Mouse (Mus musculus) hindbrain, embryonic 10.5 days (tissue): ENCODE measurements around the gene Tceanc2. TPM values are rescaled to one million over a fixed set of nuclear protein-coding genes. Genes with fewer than 3 reads are reported as not detected.

Source experiments
- DNase-seq: peaks from one replicate; pipeline ENCODE4 v3.0.0-alpha.2; 2017; ENCODE audit warnings: low spot score
- H3K27ac ChIP-seq: fragments of 300-500 bp; sonication (generic); 2 replicates; pipeline ENCODE4 v1.5.1; 2016; ENCODE audit warnings: mild to moderate bottlenecking, moderate library complexity
- H3K27me3 ChIP-seq: fragments of 300-500 bp; sonication (generic); 2 replicates; pipeline ENCODE4 v1.6.1; 2016; ENCODE audit warnings: mild to moderate bottlenecking; ENCODE audit not compliant: poor library complexity, insufficient read depth, severe bottlenecking
- H3K36me3 ChIP-seq: fragments of 300-500 bp; sonication (generic); 2 replicates; pipeline ENCODE4 v1.6.1; 2016; ENCODE audit warnings: mild to moderate bottlenecking, moderate library complexity
- H3K4me1 ChIP-seq: fragments of 300-500 bp; sonication (generic); replicated peaks from 2 replicates; pipeline ENCODE4 v1.6.1; 2016; ENCODE audit warnings: mild to moderate bottlenecking
- H3K4me3 ChIP-seq: fragments of 300-500 bp; sonication (generic); 2 replicates; pipeline ENCODE4 v1.5.1; 2016; ENCODE audit warnings: mild to moderate bottlenecking, moderate library complexity
- H3K9me3 ChIP-seq: fragments of 300-500 bp; sonication (generic); 2 replicates; pipeline ENCODE4 v1.6.1; 2016; ENCODE audit warnings: mild to moderate bottlenecking, moderate library complexity
- WGBS: fragments of 180-500 bp; shearing (Covaris S2); methylation state at CpG from one replicate; pipeline ENCODE4 v1.1.7; 2016; 5-methylcytosine and 5-hydroxymethylcytosine counted together
- polyA plus RNA-seq: library from polyadenylated mRNA; unstranded; fragments of >200 nt; fragmentation: Nextera tagmentation; extraction: Ambion mirVana; gene quantifications from 2 replicates; pipeline ENCODE4 v1.2.1, GENCODE M21; 2016

The Tceanc2 gene
- 23.1 and 30.2 TPM in 2 replicates for polyA plus RNA-seq

- H3K27me3 ChIP-seq = no peaks in the 10 kb centered on the region
- peak within 1 kb of the TSS; percentile 99 for H3K4me3 ChIP-seq
- H3K27ac ChIP-seq = peak within 1 kb of the TSS; percentile 98
- peaks cover 23% of the 10 kb centered on the region for H3K36me3 ChIP-seq
- peak; percentile 69 for DNase-seq
- under 1% methylated on average over 47 of the region's 47 CpGs for WGBS
- H3K4me1 ChIP-seq = peaks cover 39% of the 10 kb centered on the region
- H3K9me3 ChIP-seq = no peaks in the 10 kb centered on the region
These were observed at the start of gene Tceanc2 for GRCm38 (mm10) chr4:107178830-107179490. Tceanc2 (minus strand) TSS chr4:107179116.

GRCm38 (mm10) chr4:107226313-107226712 lies 47.4 kb upstream of the Tceanc2 start:
- H3K4me1 ChIP-seq = no peaks in the 10 kb centered on the region; the same call in 1 of the 2 replicates
- H3K36me3 ChIP-seq = no peaks in the 10 kb centered on the region
- no peaks in the 10 kb centered on the region for H3K27me3 ChIP-seq
- H3K27ac ChIP-seq = no peak overlapping the region
- no peak overlapping the region for H3K4me3 ChIP-seq
- WGBS = 90% methylated on average over 2 of the region's 2 CpGs
- DNase-seq = no peak
- no peaks in the 10 kb centered on the region for H3K9me3 ChIP-seq

GRCm38 (mm10) chr4:107223225-107224204 lies 44.6 kb upstream of the Tceanc2 start:
- no peak overlapping the region for H3K4me3 ChIP-seq
- DNase-seq = no peak
- H3K4me1 ChIP-seq = no peaks in the 10 kb centered on the region; the same call in 1 of the 2 replicates
- H3K27me3 ChIP-seq = no peaks in the 10 kb centered on the region
- H3K9me3 ChIP-seq = no peaks in the 10 kb centered on the region
- WGBS = 86% methylated on average over 11 of the region's 11 CpGs
- H3K36me3 ChIP-seq = no peaks in the 10 kb centered on the region
- H3K27ac ChIP-seq = no peak overlapping the region

GRCm38 (mm10) chr4:107221524-107221923 lies 42.6 kb upstream of the Tceanc2 start:
- 95% methylated on average over 5 of the region's 5 CpGs for WGBS
- Histone ChIP-seq H3K27me3 (no peaks in the 10 kb centered on the region), H3K27ac (no peak overlapping the region), H3K4me1 (no peaks in the 10 kb centered on the region; the same call in 1 of the 2 replicates), H3K9me3 (no peaks in the 10 kb centered on the region), H3K4me3 (no peak overlapping the region), H3K36me3 (no peaks in the 10 kb centered on the region)
- no peak for DNase-seq

- H3K27ac ChIP-seq = no peak overlapping the region
- no peaks in the 10 kb centered on the region for H3K9me3 ChIP-seq
- DNase-seq = no peak
- 87% methylated on average over 9 of the region's 9 CpGs for WGBS
- no peak overlapping the region for H3K4me3 ChIP-seq
- no peaks in the 10 kb centered on the region for H3K36me3 ChIP-seq
- H3K4me1 ChIP-seq = peaks cover 4% of the 10 kb centered on the region; the same call in 1 of the 2 replicates
- no peaks in the 10 kb centered on the region for H3K27me3 ChIP-seq
These were observed 38.7 kb upstream of the Tceanc2 start for GRCm38 (mm10) chr4:107217574-107217973.

GRCm38 (mm10) chr4:107213279-107214011 lies 34.5 kb upstream of the Tceanc2 start:
- no peak for DNase-seq
- peaks cover 6% of the 10 kb centered on the region; the same call in 1 of the 2 replicates for H3K36me3 ChIP-seq
- no peaks in the 10 kb centered on the region for H3K27me3 ChIP-seq
- 76% methylated on average over 12 of the region's 12 CpGs for WGBS
- peaks cover 11% of the 10 kb centered on the region for H3K4me1 ChIP-seq
- no peak overlapping the region for H3K4me3 ChIP-seq
- H3K27ac ChIP-seq = no peak overlapping the region
- H3K9me3 ChIP-seq = no peaks in the 10 kb centered on the region

GRCm38 (mm10) chr4:107211936-107212335 lies 33.0 kb upstream of the Tceanc2 start:
- Histone ChIP-seq H3K27ac (no peak overlapping the region), H3K36me3 (peaks cover 19% of the 10 kb centered on the region), H3K9me3 (no peaks in the 10 kb centered on the region), H3K4me1 (peaks cover 11% of the 10 kb centered on the region), H3K4me3 (no peak overlapping the region), H3K27me3 (no peaks in the 10 kb centered on the region)
- 83% methylated on average over 5 of the region's 5 CpGs for WGBS
- no peak for DNase-seq

GRCm38 (mm10) chr4:107211465-107211864 lies 32.5 kb upstream of the Tceanc2 start:
- peaks cover 23% of the 10 kb centered on the region for H3K36me3 ChIP-seq
- no peak overlapping the region for H3K27ac ChIP-seq
- H3K27me3 ChIP-seq = no peaks in the 10 kb centered on the region
- no peak for DNase-seq
- H3K4me3 ChIP-seq = no peak overlapping the region
- WGBS = 88% methylated on average over 4 of the region's 4 CpGs
- H3K9me3 ChIP-seq = no peaks in the 10 kb centered on the region
- H3K4me1 ChIP-seq = peaks cover 11% of the 10 kb centered on the region

- H3K36me3 ChIP-seq = peaks cover 31% of the 10 kb centered on the region
- H3K4me3 ChIP-seq = no peak overlapping the region
- no peak for DNase-seq
- H3K27me3 ChIP-seq = no peaks in the 10 kb centered on the region
- 89% methylated on average over 5 of the region's 5 CpGs for WGBS
- H3K9me3 ChIP-seq = no peaks in the 10 kb centered on the region
- H3K4me1 ChIP-seq = peaks cover 11% of the 10 kb centered on the region
- no peak overlapping the region for H3K27ac ChIP-seq
These were observed 31.7 kb upstream of the Tceanc2 start for GRCm38 (mm10) chr4:107210483-107211097.

GRCm38 (mm10) chr4:107208880-107209279 lies 30.0 kb upstream of the Tceanc2 start, which contains the start of gene Ldlrad1:
Ldlrad1 (plus strand) TSS chr4:107209180.
- Histone ChIP-seq H3K27ac (no peak within 1 kb of the TSS), H3K36me3 (peaks cover 48% of the 10 kb centered on the region), H3K9me3 (no peaks in the 10 kb centered on the region), H3K4me1 (peaks cover 11% of the 10 kb centered on the region), H3K4me3 (no peak within 1 kb of the TSS), H3K27me3 (no peaks in the 10 kb centered on the region)
- WGBS = 92% methylated on average over 3 of the region's 3 CpGs
- DNase-seq = no peak

- no peaks in the 10 kb centered on the region for H3K27me3 ChIP-seq
- H3K9me3 ChIP-seq = no peaks in the 10 kb centered on the region
- DNase-seq = no peak
- H3K36me3 ChIP-seq = peaks cover 67% of the 10 kb centered on the region
- H3K4me1 ChIP-seq = peaks cover 7% of the 10 kb centered on the region
- no peak overlapping the region for H3K27ac ChIP-seq
- WGBS = 96% methylated on average over 2 of the region's 2 CpGs
- H3K4me3 ChIP-seq = no peak overlapping the region
These were observed 28.1 kb upstream of the Tceanc2 start for GRCm38 (mm10) chr4:107207016-107207415.

- H3K36me3 ChIP-seq = peaks cover 96% of the 10 kb centered on the region
- WGBS = 91% methylated on average over 7 of the region's 7 CpGs
These were observed 24.1 kb upstream of the Tceanc2 start for GRCm38 (mm10) chr4:107203001-107203400.

More at GRCm38 (mm10) chr4:107203001-107203400, 24.1 kb upstream of the Tceanc2 start:
- H3K27me3 ChIP-seq = no peaks in the 10 kb centered on the region
- H3K4me3 ChIP-seq = no peak overlapping the region
- no peaks in the 10 kb centered on the region for H3K9me3 ChIP-seq
- H3K4me1 ChIP-seq = no peaks in the 10 kb centered on the region
- DNase-seq = no peak
- H3K27ac ChIP-seq = no peak overlapping the region
